Mouse (Mus musculus) v-Abl transformed pro-B cells (cell line): ENCODE results near the gene Vwc2.

Source experiments
- in situ Hi-C, 2 experiments: fragments of 400-800 bp; cut with MboI; formaldehyde crosslinking; loops; one replicate each; pipeline ENCODE4 v1.15.1; 2025; ENCODE audit not compliant: unreplicated experiment in 2 of 2

Vwc2 gene

DNA sequence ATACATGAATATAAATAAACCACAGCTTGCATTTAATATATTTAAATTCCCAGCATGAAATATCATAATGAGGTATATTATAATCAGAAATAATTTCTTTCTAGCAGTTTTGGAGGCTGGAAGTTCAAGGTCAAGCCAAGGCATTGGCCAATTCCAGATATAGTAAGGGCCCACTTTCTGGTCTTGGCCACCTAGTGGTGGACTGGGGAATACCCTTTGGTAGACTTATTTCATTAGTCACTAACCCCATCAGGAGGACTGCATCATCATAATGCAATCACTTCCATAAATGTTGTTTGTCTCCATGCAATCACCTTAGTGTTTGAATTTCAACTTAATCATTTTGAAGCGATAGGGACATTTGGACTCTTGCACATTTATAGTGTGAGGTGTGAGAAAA lies 125.3 kb downstream of the Vwc2 start:
- in situ Hi-C loops = loop anchor here in 1 of 2 experiments (10.0 kb wide), 1 partner anchor 1925 kb away; no protein-coding TSS in a partner anchor

- in situ Hi-C loops = no loop called here
Measured at GRCm38 (mm10) chr11:11242694-11243377, 128.8 kb downstream of the Vwc2 start.

GRCm38 (mm10) chr11:11257348-11257747 lies 143.3 kb downstream of the Vwc2 start:
- in situ Hi-C loops = no loop called here

- in situ Hi-C loops = no loop called here
Measured at GRCm38 (mm10) chr11:11280128-11280527, 166.1 kb downstream of the Vwc2 start.

- in situ Hi-C loops = no loop called here
Measured at GRCm38 (mm10) chr11:11283512-11283911, 169.5 kb downstream of the Vwc2 start.
